Mouse (Mus musculus) heart, postnatal 0 days (tissue): ENCODE results near the gene Glrb. TPM values are rescaled to one million over a fixed set of nuclear protein-coding genes. Genes with fewer than 3 reads are reported as not detected.

Source experiments
- ATAC-seq: fragments of 200-750 bp; cut with Nextera tagmentation; 2 replicates; pipeline ENCODE4 v1.8.0; 2017; ENCODE audit warnings: low read depth, moderate number of reproducible peaks, moderate library complexity; ENCODE audit not compliant: insufficient read depth
- DNase-seq: peaks from one replicate; pipeline ENCODE4 v3.0.0-alpha.2; 2016; ENCODE audit warnings: low spot score
- H3K27ac ChIP-seq: fragments of 300-500 bp; sonication (generic); 2 replicates; pipeline ENCODE4 v1.5.1; 2014; ENCODE audit warnings: low read depth, mild to moderate bottlenecking
- H3K27me3 ChIP-seq: fragments of 300-500 bp; sonication (generic); 2 replicates; pipeline ENCODE4 v1.6.1; 2014; ENCODE audit warnings: low read length, mixed read lengths; ENCODE audit not compliant: control insufficient read depth, insufficient read depth
- H3K36me3 ChIP-seq: fragments of 300-500 bp; sonication (generic); replicated peaks from 2 replicates; pipeline ENCODE4 v1.6.1; 2014; ENCODE audit warnings: low read length, mixed read lengths; ENCODE audit not compliant: control insufficient read depth, insufficient read depth
- H3K4me1 ChIP-seq: fragments of 300-500 bp; sonication (generic); 2 replicates; pipeline ENCODE4 v1.6.1; 2014; ENCODE audit warnings: antibody characterized with exemption; ENCODE audit not compliant: control insufficient read depth, insufficient read depth
- H3K4me2 ChIP-seq: fragments of 300-500 bp; sonication (generic); 2 replicates; pipeline ENCODE4 v1.6.1; 2014; ENCODE audit warnings: low read depth, mild to moderate bottlenecking, low read length, moderate library complexity
- H3K4me3 ChIP-seq: fragments of 300-500 bp; sonication (generic); 2 replicates; pipeline ENCODE4 v1.5.1; 2014; ENCODE audit warnings: low read depth, low read length
- H3K9ac ChIP-seq: fragments of 300-500 bp; sonication (generic); replicated peaks from 2 replicates; pipeline ENCODE4 v1.6.1; 2014; ENCODE audit warnings: low read depth, low read length, mixed read lengths
- H3K9me3 ChIP-seq: fragments of 300-500 bp; sonication (generic); replicated peaks from 2 replicates; pipeline ENCODE4 v1.6.1; 2016; ENCODE audit warnings: low read length; ENCODE audit not compliant: control insufficient read depth
- CTCF ChIP-seq: IDR thresholded peaks from 2 replicates; pipeline ENCODE4 v1.5.1; 2016; ENCODE audit warnings: antibody characterized with exemption, control low read depth, low read depth
- EP300 ChIP-seq: IDR thresholded peaks from 2 replicates; pipeline ENCODE4 v1.6.1; 2016; ENCODE audit warnings: antibody characterized with exemption, low read depth
- WGBS: fragments of 180-500 bp; shearing (Covaris S2); extraction: QIAGEN DNeasy Blood & Tissue Kit; methylation state at CpG from one replicate; pipeline ENCODE4 v1.1.7; 2014; 5-methylcytosine and 5-hydroxymethylcytosine counted together
- polyA plus RNA-seq: library from polyadenylated mRNA; unstranded; fragments of >200 nt; fragmentation: Nextera tagmentation; extraction: Ambion mirVana; gene quantifications from 2 replicates; pipeline ENCODE4 v1.2.1, GENCODE M21; 2015
- total RNA-seq: library from RNA; depleted of rRNA; stranded (reverse); fragments of >200 nt; gene quantifications from 2 replicates; pipeline ENCODE4 v1.2.3, GENCODE M21; 2014; ENCODE audit warnings: low replicate concordance

Gene Glrb
- total and polyA plus RNA-seq, 2 experiments from 2014 or later, result 0.25 to 0.53 TPM

- Histone ChIP-seq H3K9ac (no peak overlapping the region), H3K4me1 (no peaks in the 10 kb centered on the region), H3K9me3 (no peaks in the 10 kb centered on the region), H3K36me3 (no peaks in the 10 kb centered on the region), H3K4me2 (no peak overlapping the region), H3K27me3 (no peaks in the 10 kb centered on the region), H3K27ac (no peak overlapping the region), H3K4me3 (no peak overlapping the region)
- 73% methylated on average over 3 of the region's 3 CpGs for whole genome bisulfite sequencing
- no peak for ATAC-seq
- no peak for TF ChIP-seq EP300
- no peak for TF ChIP-seq CTCF
- no peak for DNase-seq
Measured at GRCm38 (mm10) chr3:80852912-80853507, 60.5 kb downstream of the Glrb start.

GRCm38 (mm10) chr3:80850947-80851346, 62.5 kb downstream of the Glrb start:
- Histone ChIP-seq H3K4me2 (no peak overlapping the region), H3K36me3 (no peaks in the 10 kb centered on the region), H3K27me3 (no peaks in the 10 kb centered on the region), H3K4me3 (no peak overlapping the region), H3K9ac (no peak overlapping the region), H3K4me1 (no peaks in the 10 kb centered on the region), H3K9me3 (no peaks in the 10 kb centered on the region), H3K27ac (no peak overlapping the region)
- 82% methylated on average over 10 of the region's 10 CpGs for WGBS
- no peak for DNase-seq
- ATAC-seq, result no peak
- TF ChIP-seq CTCF (no peak), EP300 (no peak)

GRCm38 (mm10) chr3:80845634-80846033, 67.8 kb downstream of the Glrb start:
- Histone ChIP-seq H3K4me2 (no peak overlapping the region), H3K36me3 (no peaks in the 10 kb centered on the region), H3K9me3 (no peaks in the 10 kb centered on the region), H3K4me3 (no peak overlapping the region), H3K27me3 (no peaks in the 10 kb centered on the region), H3K27ac (no peak overlapping the region), H3K9ac (no peak overlapping the region), H3K4me1 (no peaks in the 10 kb centered on the region)
- DNase-seq (no peak), ATAC-seq (no peak)
- WGBS, result 66% methylated on average over 2 of the region's 2 CpGs
- TF ChIP-seq EP300 (no peak), CTCF (no peak)

GRCm38 (mm10) chr3:80839845-80840244, 73.6 kb downstream of the Glrb start:
- no peak for DNase-seq
- H3K27ac ChIP-seq, result no peak overlapping the region
- H3K9me3 ChIP-seq, result no peaks in the 10 kb centered on the region
- TF ChIP-seq EP300, result no peak
- TF ChIP-seq CTCF, result no peak
- H3K27me3 ChIP-seq, result no peaks in the 10 kb centered on the region
- WGBS, result 73% methylated on average over 5 of the region's 5 CpGs
- no peak overlapping the region for H3K4me3 ChIP-seq
- no peaks in the 10 kb centered on the region for H3K36me3 ChIP-seq
- H3K4me2 ChIP-seq, result no peak overlapping the region
- H3K9ac ChIP-seq, result no peak overlapping the region
- ATAC-seq, result no peak
- no peaks in the 10 kb centered on the region for H3K4me1 ChIP-seq

GRCm38 (mm10) chr3:80837583-80837982, 75.9 kb downstream of the Glrb start:
- DNase-seq (no peak), ATAC-seq (no peak)
- WGBS, result 54% methylated on average over 3 of the region's 3 CpGs
- H3K27me3 ChIP-seq, result no peaks in the 10 kb centered on the region
- no peaks in the 10 kb centered on the region for H3K9me3 ChIP-seq
- H3K27ac ChIP-seq, result no peak overlapping the region
- TF ChIP-seq CTCF (no peak), EP300 (no peak)
- H3K9ac ChIP-seq, result no peak overlapping the region
- no peaks in the 10 kb centered on the region for H3K4me1 ChIP-seq
- no peaks in the 10 kb centered on the region for H3K36me3 ChIP-seq
- no peak overlapping the region for H3K4me3 ChIP-seq
- no peak overlapping the region for H3K4me2 ChIP-seq

- WGBS, result 76% methylated on average over 1 of the region's 1 CpGs
- no peak overlapping the region for H3K4me3 ChIP-seq
- no peaks in the 10 kb centered on the region for H3K27me3 ChIP-seq
- DNase-seq (no peak), ATAC-seq (no peak)
- H3K27ac ChIP-seq, result no peak overlapping the region
- H3K4me2 ChIP-seq, result no peak overlapping the region
- H3K4me1 ChIP-seq, result no peaks in the 10 kb centered on the region
- H3K36me3 ChIP-seq, result no peaks in the 10 kb centered on the region
- H3K9me3 ChIP-seq, result no peaks in the 10 kb centered on the region
- H3K9ac ChIP-seq, result no peak overlapping the region
- no peak for TF ChIP-seq CTCF
- no peak for TF ChIP-seq EP300
Measured at GRCm38 (mm10) chr3:80823975-80824374, 89.5 kb downstream of the Glrb start.
